Mouse (Mus musculus): Measurements from ENCODE around the gene Med9.
A peak's percentile ranks its signal among the peaks of the same experiment; 100 is the strongest.

The Med9 gene

DNA sequence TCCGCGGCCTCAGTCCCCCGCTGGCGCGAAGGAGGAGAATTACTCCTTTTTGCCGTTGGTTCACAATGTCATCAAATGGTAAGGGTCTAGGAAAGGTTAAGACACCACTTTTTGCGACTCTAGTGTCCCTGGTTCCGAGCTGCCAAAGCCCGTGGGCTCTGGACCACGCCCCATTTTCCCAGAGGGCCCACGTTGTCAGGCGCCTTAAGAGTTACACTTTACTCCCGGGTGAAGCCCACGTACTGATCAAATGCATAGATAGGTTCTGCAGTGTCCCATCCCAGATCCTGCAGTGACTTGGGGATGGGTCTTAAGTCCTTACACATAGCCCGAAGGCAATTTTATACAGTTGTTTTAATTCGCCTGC lies 378 bp downstream of the Med9 start:
- DNase-seq (ENCODE audit: low read depth): no peak

GRCm38 (mm10) chr11:59952892-59953291 lies 4.9 kb downstream of the Med9 start:
- no peak for DNase-seq (ENCODE audit: low read depth)

- DNase-seq (ENCODE audit: low read depth): no peak
Measured at GRCm38 (mm10) chr11:59956749-59957148, 8.7 kb downstream of the Med9 start.

- no peak for DNase-seq (ENCODE audit: low read depth)
Measured at GRCm38 (mm10) chr11:59959453-59959852, 11.4 kb downstream of the Med9 start.

DNA sequence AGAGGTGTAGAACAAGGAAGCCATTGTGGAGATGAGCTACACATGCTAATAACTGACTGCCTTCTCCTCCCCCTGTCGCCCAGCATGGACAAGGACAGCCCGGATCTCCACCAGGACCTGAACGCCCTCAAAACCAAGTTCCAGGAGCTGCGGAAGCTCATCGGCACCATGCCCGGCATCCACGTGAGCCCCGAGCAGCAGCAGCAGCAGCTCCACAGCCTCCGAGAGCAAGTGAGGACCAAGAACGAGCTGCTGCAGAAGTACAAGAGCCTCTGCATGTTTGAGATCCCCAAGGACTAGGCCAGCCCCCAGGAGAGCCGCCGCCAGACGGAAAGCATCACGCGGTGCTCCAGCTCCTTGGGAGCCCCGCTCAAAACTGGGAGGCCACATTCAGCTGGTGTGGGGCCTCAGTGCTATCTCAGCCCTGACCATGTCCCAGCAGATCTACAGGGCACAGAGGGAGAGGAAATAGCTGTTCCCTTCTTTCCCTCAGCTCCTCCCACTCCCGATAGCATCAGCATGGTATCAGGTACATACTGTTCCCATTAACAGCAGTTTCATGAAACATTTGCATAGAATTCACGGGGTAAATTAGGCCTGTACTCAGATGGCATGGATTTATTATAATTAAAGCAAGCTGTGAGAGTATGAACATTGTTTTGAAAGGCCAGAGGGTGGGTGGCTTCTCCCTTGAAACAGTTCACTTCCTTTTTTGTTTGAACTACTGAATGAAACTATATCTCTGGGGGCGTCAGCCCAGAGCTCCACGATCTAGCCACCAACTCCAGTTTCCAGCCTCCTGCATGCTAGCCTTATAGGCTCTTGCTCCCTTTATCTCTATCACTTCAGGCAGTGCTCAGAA lies 12.7 kb downstream of the Med9 start:
- no peak for DNase-seq (ENCODE audit: low read depth)

DNA sequence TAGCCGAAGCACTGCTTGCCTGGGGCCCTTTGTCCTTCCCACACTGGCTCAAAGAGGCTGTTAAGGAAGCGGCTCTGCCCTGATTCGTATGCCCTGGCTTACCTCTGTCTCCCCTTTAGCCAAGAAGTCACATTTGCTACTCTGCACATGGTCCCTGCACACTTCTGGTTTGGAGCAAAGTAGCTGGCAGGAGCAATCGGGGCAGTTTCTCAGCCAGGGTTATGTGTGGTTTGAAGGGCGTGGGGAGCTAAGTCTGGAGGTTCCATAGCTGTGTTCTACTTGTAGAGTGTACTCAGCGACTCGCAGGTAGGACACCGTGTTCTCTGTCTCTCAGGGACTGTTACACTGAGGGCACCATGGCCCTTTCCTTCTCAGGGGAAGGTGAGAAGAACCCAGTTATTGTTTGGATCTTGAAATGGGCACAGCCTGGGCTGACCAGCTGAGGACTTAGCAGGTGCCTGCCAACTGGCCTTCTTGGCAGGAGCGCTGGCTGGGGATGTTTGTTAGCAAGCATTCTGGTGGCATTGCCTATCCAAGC lies 13.4 kb downstream of the Med9 start:
- DNase-seq (ENCODE audit: low read depth): no peak

DNA sequence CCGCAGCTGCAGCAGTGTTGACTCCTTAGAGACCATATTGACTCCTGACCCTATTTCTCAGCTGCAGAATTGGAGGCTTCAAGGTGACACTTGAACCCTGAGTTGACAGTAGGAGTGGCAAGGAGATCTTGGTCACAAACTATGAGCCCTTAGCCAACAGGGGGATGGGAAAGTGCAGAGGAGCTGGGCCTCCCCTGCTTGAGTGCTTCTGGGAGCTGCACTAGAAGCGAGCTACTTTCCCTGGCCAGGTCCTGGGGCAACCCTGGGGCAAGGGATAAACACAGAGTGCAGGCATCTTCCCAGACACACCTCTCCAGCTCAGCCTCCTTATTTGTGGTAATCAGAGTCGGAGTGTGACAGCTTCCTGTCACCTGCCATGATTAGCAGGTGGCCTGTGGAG lies 14.6 kb downstream of the Med9 start:
- DNase-seq (ENCODE audit: low read depth): no peak

DNA sequence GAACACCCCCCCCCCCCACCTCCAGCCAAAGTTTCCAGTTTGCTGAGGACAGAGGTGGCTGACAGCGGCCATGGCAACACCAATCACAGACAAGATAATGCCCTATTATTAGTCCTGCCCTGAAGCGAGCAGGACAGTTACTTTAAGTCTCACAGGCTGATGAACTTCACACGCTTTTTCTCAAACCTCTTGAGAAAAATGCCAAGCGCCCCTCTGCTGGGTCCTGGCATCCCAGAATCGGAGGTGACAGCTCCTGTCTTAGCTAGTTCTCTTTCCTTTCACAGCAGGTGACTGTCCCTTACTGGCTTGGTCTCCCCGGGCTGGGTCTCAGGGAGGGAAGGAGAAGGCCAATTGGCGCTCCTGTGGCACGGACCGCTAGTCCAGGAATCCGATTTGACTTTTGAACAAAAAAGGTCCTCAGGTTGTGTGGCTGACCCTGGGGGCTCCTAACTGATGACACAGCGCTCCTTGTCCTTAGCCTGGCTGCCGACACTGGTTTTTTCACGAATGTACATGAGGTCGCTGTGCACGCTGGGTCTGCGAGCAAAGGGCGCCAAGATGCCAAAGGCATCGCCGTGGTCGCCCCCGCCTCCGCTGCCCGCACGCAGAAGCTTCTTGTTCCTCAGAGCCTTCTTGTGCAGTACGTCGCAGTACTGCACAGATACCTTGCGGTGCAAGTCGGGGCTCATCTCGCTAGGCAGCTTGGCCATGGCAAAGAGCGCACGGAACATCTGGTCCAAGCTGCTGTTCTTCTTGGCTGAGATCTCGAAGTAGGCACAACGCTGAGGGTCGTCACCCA lies 15.6 kb downstream of the Med9 start:
- no peak for DNase-seq (ENCODE audit: low read depth)

DNA sequence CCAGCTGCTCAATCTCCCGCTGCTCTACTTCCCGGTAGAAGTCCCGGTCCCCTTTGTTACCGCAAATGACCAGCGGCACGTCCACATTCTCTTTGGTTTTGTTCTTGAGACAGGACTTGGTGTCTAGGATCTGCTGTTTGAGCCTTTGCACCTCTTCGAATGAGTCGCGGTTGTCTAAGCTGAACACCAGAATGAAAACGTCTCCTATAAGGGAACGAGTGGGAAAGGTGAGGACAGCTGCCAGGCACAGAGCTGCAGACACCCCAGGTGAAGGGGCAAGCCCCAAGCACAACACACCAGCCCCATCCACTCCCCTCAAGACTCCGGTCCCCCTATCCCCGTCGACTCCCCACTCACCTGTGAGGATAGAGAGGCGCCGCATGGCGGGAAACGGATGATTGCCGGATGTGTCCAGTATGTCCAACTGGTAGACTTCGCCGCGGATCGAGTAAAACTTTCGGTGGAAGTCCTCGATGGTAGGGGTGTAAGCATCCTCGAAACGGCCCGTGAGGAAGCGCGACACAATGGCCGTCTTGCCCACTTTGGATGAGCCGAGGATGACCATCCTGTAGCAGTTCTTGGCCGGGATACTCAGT lies 16.3 kb downstream of the Med9 start:
- no peak for DNase-seq (ENCODE audit: low read depth)

GRCm38 (mm10) chr11:59964818-59965217 lies 16.8 kb downstream of the Med9 start, which contains the start of gene Rasd1:
Rasd1 (minus strand) TSS chr11:59964944.
- peak; percentile 77 for DNase-seq (ENCODE audit: low read depth)

- DNase-seq (ENCODE audit: low read depth): peak; percentile 53
Measured at GRCm38 (mm10) chr11:59965227-59966101, 17.5 kb downstream of the Med9 start.

GRCm38 (mm10) chr11:59966102-59966483 lies 18.1 kb downstream of the Med9 start:
- no peak for DNase-seq (ENCODE audit: low read depth)

GRCm38 (mm10) chr11:59967765-59968164 lies 19.8 kb downstream of the Med9 start:
- no peak for DNase-seq (ENCODE audit: low read depth)

DNA sequence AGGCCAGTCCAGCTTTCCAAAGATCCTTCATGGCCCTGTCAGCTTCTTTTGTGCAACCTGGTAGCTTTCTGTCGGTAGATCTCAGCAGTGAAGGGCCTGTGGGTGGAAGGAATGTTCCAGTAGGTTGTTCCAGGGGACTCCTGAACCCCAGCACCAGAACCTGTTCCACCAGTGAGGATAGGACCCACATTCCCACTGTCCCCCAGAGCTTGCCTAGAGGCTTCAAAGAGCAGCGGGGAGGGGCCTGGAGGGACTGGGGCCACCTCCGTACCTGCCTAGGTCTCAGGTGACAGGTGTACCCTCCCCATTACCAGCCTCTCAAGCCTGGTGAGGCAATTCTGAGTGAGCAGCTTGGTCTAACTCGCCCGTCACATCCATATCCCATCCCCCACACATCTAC lies 22.8 kb downstream of the Med9 start:
- DNase-seq (ENCODE audit: low read depth): no peak

- no peak for DNase-seq (ENCODE audit: low read depth)
Measured at GRCm38 (mm10) chr11:59971691-59972090, 23.7 kb downstream of the Med9 start.

DNA sequence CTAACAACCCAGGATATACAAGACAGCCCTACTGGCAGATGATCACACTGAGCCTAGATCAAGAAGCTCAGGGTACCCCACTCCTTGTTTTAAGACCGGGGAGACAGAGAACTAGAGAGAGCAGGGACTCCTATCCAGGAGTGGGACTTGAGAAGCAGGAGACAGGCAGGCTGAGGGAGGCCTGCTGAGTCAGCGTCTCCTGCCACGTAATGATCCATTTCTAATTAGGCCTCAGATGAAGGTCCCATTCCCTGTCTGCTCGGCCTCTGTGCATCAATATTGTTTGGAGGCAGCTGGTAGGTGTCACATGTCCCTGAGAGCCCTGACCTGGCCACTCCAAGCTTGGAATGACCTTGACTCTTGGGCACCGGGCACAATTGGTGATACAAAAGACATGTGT lies 25.4 kb downstream of the Med9 start:
- DNase-seq (ENCODE audit: low read depth): no peak

DNA sequence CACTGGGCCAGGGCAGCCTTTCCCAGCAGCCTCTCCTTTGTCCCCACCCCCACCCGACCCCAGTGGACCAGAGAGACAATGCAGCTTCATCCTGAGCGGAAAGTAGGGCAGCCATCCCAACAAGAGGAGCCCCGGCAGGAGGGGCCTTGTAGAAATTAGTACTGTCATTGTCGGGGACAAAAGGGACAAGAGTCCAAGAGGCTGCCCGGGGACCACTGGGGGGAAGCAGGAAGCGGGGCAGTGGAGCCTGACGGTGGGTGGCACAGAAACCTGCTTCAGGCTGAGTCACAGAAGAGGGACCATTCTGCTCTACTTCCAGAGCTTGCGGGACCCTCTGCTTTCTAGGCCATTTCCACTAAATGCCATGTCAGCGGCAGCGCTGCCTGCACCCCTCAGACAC lies 27.2 kb downstream of the Med9 start:
- DNase-seq (ENCODE audit: low read depth): no peak

- no peak for DNase-seq (ENCODE audit: low read depth)
Measured at GRCm38 (mm10) chr11:59977831-59978230, 29.8 kb downstream of the Med9 start.

- DNase-seq (ENCODE audit: low read depth): no peak
Measured at GRCm38 (mm10) chr11:59989406-59989805, 41.4 kb downstream of the Med9 start.

- DNase-seq (ENCODE audit: low read depth): no peak
Measured at GRCm38 (mm10) chr11:59991365-59991764, 43.4 kb downstream of the Med9 start.

DNA sequence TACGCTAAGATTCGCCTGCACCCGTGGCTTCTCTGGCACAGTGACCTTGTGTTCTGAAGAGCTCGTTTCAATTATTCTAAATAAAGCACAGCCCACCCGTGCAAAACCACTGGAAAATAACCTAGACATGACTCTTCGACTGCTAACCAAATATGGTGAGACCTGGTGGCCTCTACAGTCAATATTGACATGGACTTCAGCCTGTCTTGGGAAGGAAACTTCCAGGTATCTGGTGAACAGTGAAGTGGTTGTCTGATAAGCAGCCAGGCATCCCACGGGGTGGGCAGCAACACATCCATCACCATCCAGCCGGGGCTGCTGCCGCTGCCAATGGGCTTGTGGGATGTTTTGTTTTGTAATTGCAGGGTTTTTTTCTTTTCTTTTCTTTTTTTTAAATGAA lies 46.3 kb downstream of the Med9 start:
- no peak for DNase-seq (ENCODE audit: low read depth)
